Mouse (Mus musculus) liver, embryonic 14.5 days (tissue): Measurements from ENCODE around the gene Dglucy. TPM values are rescaled to one million over a fixed set of nuclear protein-coding genes. Genes with fewer than 3 reads are reported as not detected.

Experiments
- ATAC-seq: fragments of 200-750 bp; cut with Nextera tagmentation; 2 replicates; pipeline ENCODE4 v1.8.0; 2017; ENCODE audit warnings: moderate number of reproducible peaks, mild to moderate bottlenecking, moderate library complexity; ENCODE audit not compliant: insufficient read depth
- DNase-seq, 3 experiments: peaks; one replicate each; pipeline ENCODE4 v3.0.0-alpha.2; 2012 to 2013; ENCODE audit warnings: low read depth in 3 of 3, low spot score in 3 of 3
- H3K27ac ChIP-seq: fragments of 300-500 bp; sonication (generic); 2 replicates; pipeline ENCODE4 v1.5.1; 2014; ENCODE audit warnings: moderate library complexity, mild to moderate bottlenecking, control low read depth, inconsistent platforms
- H3K27me3 ChIP-seq: fragments of 300-500 bp; sonication (generic); 2 replicates; pipeline ENCODE4 v1.6.1; 2014; ENCODE audit warnings: mild to moderate bottlenecking, low read length, moderate library complexity; ENCODE audit not compliant: control insufficient read depth, insufficient read depth
- H3K36me3 ChIP-seq: fragments of 300-500 bp; sonication (generic); replicated peaks from 2 replicates; pipeline ENCODE4 v1.6.1; 2014; ENCODE audit warnings: low read depth; ENCODE audit not compliant: control insufficient read depth, insufficient read depth
- H3K4me1 ChIP-seq, 2 experiments: fragments of 200-500 bp in 1 of 2; fragments of 300-500 bp in 1 of 2; sonication (generic) in 1 of 2; replicated peaks; 2 replicates each; pipeline ENCODE4 v1.6.1; 2012 to 2014; ENCODE audit warnings: antibody characterized with exemption in 1 of 2, inconsistent platforms in 1 of 2, low read length in 1 of 2; ENCODE audit not compliant: control insufficient read depth in 2 of 2, insufficient read depth in 2 of 2
- H3K4me2 ChIP-seq: fragments of 300-500 bp; sonication (generic); 2 replicates; pipeline ENCODE4 v1.6.1; 2014; ENCODE audit warnings: low read depth, mild to moderate bottlenecking, control low read depth, moderate library complexity
- H3K4me3 ChIP-seq, 2 experiments: fragments of 200-500 bp in 1 of 2; fragments of 300-500 bp in 1 of 2; sonication (generic) in 1 of 2; 2 replicates each; pipeline ENCODE4 v1.5.1; 2012 to 2014; ENCODE audit warnings: low read depth in 2 of 2, low read length in 2 of 2, mild to moderate bottlenecking in 2 of 2, control low read depth in 1 of 2, inconsistent platforms in 1 of 2, moderate library complexity in 1 of 2; ENCODE audit not compliant: insufficient read depth in 1 of 2
- H3K9ac ChIP-seq: fragments of 300-500 bp; sonication (generic); replicated peaks from 2 replicates; pipeline ENCODE4 v1.6.1; 2014; ENCODE audit warnings: mild to moderate bottlenecking, control low read depth, moderate library complexity
- H3K9me3 ChIP-seq: fragments of 300-500 bp; sonication (generic); 2 replicates; pipeline ENCODE4 v1.6.1; 2016; ENCODE audit warnings: low read length, mixed read lengths; ENCODE audit not compliant: control insufficient read depth
- CTCF ChIP-seq: IDR thresholded peaks from 2 replicates; pipeline ENCODE4 v1.5.1; 2016; ENCODE audit warnings: antibody characterized with exemption, low read depth, control low read depth
- EP300 ChIP-seq: IDR thresholded peaks from 2 replicates; pipeline ENCODE4 v1.6.1; 2016; ENCODE audit warnings: antibody characterized with exemption, low read depth
- WGBS: fragments of 180-500 bp; shearing (Covaris S2); extraction: QIAGEN DNeasy Blood & Tissue Kit; methylation state at CpG from one replicate; pipeline ENCODE4 v1.1.7; 2014; ENCODE audit not compliant: insufficient replicate concordance; 5-methylcytosine and 5-hydroxymethylcytosine counted together
- polyA plus RNA-seq, 2 experiments: library from polyadenylated mRNA; depleted of rRNA in 1 of 2; stranded (reverse) in 1 of 2; unstranded in 1 of 2; fragments of >200 nt; fragmentation: Nextera tagmentation in 1 of 2; extraction: Ambion mirVana in 1 of 2; gene quantifications; 2 replicates each; pipeline versions ENCODE4 v1.2.1 to v1.2.3; 2012 to 2014

Gene Dglucy
- polyA plus RNA-seq, 2 experiments: 0.63 to 1.2 TPM

DNA sequence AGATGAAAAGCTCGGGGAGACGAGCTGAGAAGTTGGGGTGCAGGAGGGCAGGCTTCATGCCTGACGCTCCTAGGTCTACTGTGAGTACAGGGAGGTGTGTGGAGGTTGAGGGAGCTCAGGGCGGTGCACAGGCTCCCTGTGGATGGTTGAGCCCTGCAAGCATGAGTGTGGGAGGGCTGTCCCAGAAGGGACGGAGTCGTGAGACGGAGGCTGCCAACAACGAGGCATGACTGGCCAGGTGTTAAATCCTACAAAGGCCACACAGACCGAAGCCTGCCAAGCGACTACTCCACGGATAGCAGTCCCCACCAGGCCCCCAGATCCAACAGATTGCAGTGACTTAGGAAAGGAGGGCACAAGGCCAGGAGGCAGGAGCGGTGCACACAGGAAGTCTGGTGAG is 131.9 kb downstream of the Dglucy start:
- no peaks in the 10 kb centered on the region for H3K9me3 ChIP-seq
- H3K36me3 ChIP-seq: peaks cover 17% of the 10 kb centered on the region
- H3K9ac ChIP-seq: no peak overlapping the region
- H3K27me3 ChIP-seq: peaks cover 6% of the 10 kb centered on the region
- 85% methylated on average over 12 of the region's 12 CpGs for WGBS
- TF ChIP-seq EP300 (no peak), CTCF (no peak)
- no peaks in the 10 kb centered on the region for H3K4me1 ChIP-seq
- DNase-seq (no peak), ATAC-seq (no peak)
- no peak overlapping the region for H3K4me2 ChIP-seq
- no peak overlapping the region for H3K27ac ChIP-seq
- no peak overlapping the region for H3K4me3 ChIP-seq

DNA sequence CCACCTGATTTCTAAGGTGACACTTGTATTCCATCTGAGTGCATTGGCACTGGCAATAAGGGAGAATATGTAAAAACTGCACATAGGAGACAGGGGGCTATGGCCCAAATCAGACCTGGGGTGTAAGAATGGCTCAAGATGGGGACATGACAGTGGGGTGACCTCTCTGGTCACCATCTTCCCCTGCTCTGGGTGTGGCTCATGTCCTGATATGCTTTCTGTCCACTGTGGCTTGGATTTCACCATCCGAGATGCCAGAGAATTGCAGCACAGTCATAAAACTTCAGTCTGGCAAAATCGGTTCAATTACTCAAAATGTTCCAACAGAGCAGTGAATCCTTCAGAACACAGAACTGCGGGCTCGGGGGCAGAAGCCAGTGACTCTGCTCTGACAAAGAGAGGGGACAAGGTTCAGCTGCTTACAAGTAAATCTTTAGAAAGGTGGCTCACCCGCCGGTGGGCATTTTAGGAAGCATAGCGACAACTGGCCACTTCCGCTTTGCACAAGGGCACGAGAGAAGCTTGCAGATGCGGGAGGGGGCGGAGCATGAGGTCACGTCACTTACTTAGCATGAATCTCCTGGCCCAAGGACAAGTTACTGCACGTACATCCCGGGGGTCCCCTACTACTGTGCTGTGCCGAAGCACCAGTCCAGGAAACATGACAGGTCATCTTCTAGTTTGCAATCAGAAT is 145.9 kb downstream of the Dglucy start:
- Histone ChIP-seq H3K9ac (no peak overlapping the region), H3K4me1 (no peaks in the 10 kb centered on the region), H3K4me2 (no peak overlapping the region), H3K27me3 (no peaks in the 10 kb centered on the region), H3K27ac (no peak overlapping the region), H3K9me3 (no peaks in the 10 kb centered on the region), H3K36me3 (peaks cover 42% of the 10 kb centered on the region), H3K4me3 (no peak overlapping the region)
- ATAC-seq: no peak
- no peak for TF ChIP-seq CTCF
- WGBS: 74% methylated on average over 15 of the region's 15 CpGs
- peak in 1 of 3 experiments; percentile 4 for DNase-seq

DNA sequence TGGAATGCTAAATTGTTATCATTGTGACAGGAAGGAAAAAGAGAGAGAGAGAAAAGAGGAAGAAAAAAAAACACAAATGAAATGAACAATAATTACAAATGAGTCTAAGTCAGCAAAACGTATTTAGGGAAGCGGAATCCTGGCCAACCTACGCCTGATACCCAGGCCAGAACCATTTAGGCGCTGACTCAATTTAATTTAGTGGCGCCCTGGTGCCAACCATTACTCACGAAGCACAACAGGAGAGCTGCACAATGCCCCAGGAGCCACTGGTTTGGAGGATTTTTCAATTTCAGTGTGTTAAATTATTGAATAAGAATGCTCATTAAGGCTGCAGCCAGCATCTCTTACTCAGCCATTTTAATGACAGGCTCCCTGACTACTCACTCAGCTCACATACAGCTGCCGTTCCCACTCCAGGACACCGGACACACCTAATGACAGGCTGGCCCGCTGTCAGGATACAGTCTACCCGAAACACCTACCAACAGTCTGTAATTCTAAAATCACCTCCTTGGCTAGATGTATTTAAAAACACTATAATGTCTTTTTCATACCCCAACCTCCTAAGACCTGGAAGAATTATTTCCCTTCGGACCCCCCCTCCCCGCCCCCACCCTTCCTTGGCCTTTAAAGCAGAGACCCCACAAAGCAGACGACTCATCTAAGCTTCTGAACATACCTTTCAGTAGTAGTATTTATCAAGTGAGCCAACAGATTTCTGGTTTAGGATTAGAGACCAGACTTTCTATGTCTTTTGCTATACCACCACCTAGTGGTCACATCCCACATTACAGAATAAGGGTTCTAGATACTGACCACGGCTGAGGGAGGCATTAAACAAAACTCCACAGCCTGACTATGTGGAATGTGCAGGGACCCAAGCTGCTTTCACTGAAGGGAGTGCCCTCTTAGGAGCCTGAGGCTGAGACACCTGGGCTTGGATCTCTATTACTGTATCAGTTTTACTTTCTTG is 147.1 kb downstream of the Dglucy start:
- WGBS: 68% methylated on average over 14 of the region's 14 CpGs
- Histone ChIP-seq H3K4me2 (no peak overlapping the region), H3K27me3 (no peaks in the 10 kb centered on the region), H3K36me3 (peaks cover 46% of the 10 kb centered on the region), H3K4me3 (no peak overlapping the region), H3K9me3 (no peaks in the 10 kb centered on the region), H3K27ac (no peak overlapping the region), H3K4me1 (no peaks in the 10 kb centered on the region), H3K9ac (no peak overlapping the region)
- DNase-seq (peak; percentile 40 to 51 (median 47)), ATAC-seq (peak; percentile 41; the same call in 1 of the 2 replicates)
- peak; percentile 73 for TF ChIP-seq CTCF
- TF ChIP-seq EP300: no peak

DNA sequence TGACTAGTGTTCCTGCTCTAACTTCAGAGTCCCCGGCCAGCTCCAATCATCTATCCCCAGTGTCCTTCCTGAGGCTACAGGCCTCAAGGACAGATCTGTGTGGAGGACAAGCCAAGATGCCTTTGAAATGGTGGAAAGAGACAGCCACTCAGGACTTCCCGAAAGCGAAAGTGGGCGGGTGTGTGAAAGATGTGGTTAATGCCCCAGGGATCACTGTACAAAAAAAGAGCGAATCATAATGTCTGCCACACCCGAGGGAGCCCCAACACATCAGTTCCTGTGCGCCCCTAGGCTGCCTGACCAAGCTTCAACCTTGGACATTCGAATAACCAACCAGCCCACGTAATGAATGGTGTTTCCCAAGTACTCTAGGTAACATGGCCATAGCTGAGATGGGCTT is 149.4 kb downstream of the Dglucy start:
- 82% methylated on average over 9 of the region's 9 CpGs for WGBS
- no peak for TF ChIP-seq EP300
- no peak for TF ChIP-seq CTCF
- H3K36me3 ChIP-seq: peaks cover 45% of the 10 kb centered on the region
- H3K4me3 ChIP-seq: no peak overlapping the region
- H3K27ac ChIP-seq: no peak overlapping the region
- no peak overlapping the region for H3K4me2 ChIP-seq
- no peaks in the 10 kb centered on the region for H3K9me3 ChIP-seq
- no peak for ATAC-seq
- DNase-seq: no peak
- H3K9ac ChIP-seq: no peak overlapping the region
- H3K4me1 ChIP-seq: no peaks in the 10 kb centered on the region
- H3K27me3 ChIP-seq: no peaks in the 10 kb centered on the region

DNA sequence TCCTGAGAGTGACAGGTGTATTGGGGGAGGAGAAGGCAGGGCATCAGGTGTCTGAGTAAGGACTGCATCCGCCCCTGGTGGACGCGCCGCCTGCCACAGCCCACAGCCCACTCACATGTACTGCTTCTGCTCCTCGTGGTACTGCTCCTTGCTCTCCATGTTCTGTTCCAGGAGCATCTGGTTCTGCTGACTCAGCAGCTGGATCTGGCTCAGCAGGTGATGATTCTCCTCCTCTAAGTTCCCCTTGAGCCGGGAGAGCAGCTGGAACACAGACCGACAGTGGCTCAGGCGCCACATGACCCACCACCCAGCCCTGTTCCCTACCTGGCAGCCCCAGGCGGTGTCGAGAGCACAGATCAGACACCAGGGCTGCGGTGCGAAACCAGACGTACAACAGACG is 152.8 kb downstream of the Dglucy start:
- Histone ChIP-seq H3K9me3 (no peaks in the 10 kb centered on the region), H3K27ac (no peak overlapping the region), H3K4me2 (no peak overlapping the region), H3K36me3 (peaks cover 43% of the 10 kb centered on the region), H3K9ac (no peak overlapping the region), H3K4me3 (no peak overlapping the region), H3K27me3 (no peaks in the 10 kb centered on the region), H3K4me1 (no peaks in the 10 kb centered on the region)
- no peak for ATAC-seq
- WGBS: 90% methylated on average over 14 of the region's 14 CpGs
- TF ChIP-seq CTCF (no peak), EP300 (no peak)
- DNase-seq: no peak
